Mouse (Mus musculus) CD8-positive naive resting alpha-beta T cell, adult 2 months (primary cell): ENCODE data around the gene Ptch1.

ENCODE experiments used
- DNase-seq, 2 experiments: peaks; one replicate each; pipeline ENCODE4 v3.0.0; 2022; ENCODE audit warnings: low read depth in 2 of 2, low spot score in 2 of 2

The Ptch1 gene

DNA sequence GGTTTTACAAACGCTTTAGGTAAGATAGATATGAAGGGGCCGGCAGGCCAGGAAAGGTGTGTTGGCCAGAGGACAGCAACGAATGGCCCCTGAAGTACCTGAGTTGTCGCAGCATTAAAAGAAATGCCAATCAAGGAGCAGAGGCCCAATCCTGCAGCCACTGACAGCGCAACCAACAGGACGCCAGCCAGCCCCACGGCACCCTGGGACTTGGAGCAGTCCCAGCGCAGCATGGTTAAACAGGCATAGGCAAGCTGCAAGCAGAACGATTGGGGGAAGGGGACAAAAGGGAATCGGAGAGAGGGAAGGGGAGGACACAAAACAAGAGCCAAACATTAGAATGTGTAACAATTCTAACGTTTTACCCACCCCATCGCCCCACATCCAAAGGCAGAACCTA is 32.8 kb downstream of the Ptch1 start:
- no peak for DNase-seq

DNA sequence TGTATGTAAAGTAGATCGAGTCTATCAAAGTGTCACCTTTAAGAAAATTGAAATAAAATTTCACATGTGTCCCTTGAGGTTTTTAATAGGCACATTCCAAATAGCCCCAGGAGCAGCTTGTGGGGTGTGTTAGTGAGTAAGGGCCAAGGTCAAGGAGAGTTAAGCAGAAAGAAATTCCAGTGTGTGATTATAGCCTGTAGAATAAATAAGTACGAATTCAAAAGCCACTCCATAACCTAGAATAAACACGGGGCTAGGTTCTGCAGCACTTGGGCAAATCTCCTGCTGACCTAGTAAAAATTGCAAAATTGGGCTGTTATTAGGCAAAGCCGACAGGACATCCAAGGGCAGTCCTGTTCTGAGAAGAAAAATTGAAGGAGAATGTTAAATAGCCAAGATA is 38.4 kb downstream of the Ptch1 start:
- no peak for DNase-seq

- DNase-seq, result no peak
These were observed 42.5 kb downstream of the Ptch1 start for GRCm38 (mm10) chr13:63530857-63531256.

- no peak for DNase-seq
These were observed 43.0 kb downstream of the Ptch1 start for GRCm38 (mm10) chr13:63530371-63530764.

- no peak for DNase-seq
These were observed 43.6 kb downstream of the Ptch1 start for GRCm38 (mm10) chr13:63529602-63530370.

DNA sequence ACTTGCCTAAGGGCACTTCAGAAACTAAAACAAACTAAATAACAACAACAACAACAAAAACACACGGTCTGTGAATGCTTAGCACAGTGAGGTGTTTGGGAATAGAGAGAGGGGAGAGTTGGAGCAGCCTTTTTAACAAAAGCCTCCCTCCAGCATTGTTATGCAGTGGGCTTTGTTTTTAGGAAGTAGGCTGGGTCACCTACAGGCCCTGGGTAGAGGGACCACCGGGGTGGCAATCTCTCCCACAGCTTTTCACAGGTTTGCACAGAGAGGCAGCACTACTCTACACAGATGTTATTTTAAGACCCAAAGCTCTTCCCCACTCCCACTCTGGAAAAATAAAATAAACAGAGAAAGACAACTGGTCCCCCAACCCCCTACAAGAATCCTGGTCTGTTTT is 44.5 kb downstream of the Ptch1 start:
- DNase-seq, result no peak

DNA sequence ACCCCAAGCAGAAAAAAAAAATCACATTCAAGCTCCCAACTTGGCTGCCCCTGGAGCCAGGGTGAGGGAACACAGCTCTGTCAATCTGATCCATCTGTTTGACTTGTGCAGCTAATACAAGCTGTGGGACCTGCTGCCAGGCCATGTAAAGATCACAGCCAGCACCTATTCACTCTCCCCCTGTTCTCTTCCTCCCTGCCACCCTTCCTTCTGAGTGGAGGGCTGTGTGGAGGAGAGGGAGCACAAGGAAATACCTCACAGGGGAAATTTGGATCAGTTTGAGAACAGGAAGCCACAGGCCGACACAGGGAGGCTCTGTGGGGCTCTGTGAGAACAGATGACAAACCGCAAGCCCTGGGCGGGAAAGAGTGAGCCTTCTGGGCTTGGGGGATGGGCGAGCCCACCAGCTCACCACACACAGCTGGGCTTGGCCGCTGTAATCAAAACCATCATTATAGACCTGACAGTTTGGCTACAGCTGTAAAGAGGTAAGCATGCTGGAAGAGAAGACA is 45.2 kb downstream of the Ptch1 start:
- peak; percentile 34 to 48 for DNase-seq

DNA sequence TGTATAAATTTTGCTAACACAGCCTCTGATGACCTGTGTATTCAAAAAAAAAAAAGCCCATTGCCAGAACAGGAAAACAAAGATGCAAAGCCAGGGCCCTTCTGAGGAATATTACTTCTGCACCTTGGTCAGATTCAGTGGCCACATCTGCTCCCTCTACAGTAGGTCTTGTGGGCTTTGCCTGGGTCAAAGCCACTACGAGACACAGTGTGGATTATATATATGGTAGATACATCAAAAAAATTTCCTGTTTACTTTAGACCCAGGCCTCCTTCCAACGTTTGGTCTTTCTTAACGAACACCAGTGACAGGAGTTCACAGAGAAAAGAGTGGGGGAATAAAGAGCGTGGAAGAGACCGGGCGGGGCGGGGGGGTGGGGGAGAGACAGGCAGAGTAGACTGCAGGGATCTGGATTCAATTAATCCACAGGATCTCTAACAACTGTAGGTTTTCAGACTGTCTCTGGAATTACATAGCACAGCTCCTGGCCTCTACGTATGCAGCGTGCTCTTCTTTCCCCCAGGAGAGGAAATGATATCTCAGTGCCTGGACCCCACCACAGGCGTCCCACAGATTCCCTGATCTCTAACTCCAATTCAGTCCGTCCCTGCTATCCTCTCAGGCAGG is 47.7 kb downstream of the Ptch1 start:
- no peak for DNase-seq

GRCm38 (mm10) chr13:63524608-63525570 is 48.5 kb downstream of the Ptch1 start:
- no peak for DNase-seq

DNA sequence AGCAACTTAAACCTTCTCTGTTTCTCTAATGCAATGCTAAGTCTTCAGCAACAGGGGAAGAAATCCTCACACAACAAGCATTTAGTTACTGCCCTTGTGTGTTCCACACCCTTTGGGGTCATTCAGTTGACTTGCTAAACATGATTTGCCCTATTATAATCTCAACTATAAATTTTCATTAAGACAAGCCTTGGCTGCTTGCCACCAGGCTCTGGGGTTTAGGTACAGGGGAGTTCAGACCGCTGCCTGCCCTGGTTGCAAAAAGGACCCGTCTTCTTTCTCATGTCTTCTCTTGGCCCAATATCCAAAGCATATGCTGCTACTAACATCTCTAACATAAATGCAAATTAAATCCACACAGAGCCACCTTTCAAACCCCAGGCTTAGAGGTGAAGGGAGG is 49.3 kb downstream of the Ptch1 start:
- DNase-seq, result no peak

DNA sequence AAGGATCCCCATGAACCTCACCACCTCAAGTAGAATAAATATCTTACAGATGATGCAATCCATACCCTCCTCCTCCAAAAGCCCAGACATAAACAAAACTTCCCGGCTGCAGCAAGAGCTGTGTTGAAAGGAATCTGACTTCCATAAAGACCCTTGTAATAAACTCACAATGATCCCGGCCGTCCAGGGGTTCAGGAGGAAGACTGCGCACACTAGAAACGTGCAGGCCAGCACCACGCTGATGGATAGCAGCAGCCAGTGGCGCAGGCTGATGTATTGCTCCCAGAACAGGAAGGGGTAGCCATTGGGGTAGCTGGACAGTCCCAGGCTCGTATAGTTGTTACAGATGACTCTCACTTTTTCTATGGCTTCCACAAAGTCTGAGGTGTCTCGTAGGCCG is 50.6 kb downstream of the Ptch1 start:
- no peak for DNase-seq

- DNase-seq, result no peak
These were observed 53.3 kb downstream of the Ptch1 start for GRCm38 (mm10) chr13:63520110-63520509.

- no peak for DNase-seq
These were observed 56.9 kb downstream of the Ptch1 start for GRCm38 (mm10) chr13:63516535-63516934.

DNA sequence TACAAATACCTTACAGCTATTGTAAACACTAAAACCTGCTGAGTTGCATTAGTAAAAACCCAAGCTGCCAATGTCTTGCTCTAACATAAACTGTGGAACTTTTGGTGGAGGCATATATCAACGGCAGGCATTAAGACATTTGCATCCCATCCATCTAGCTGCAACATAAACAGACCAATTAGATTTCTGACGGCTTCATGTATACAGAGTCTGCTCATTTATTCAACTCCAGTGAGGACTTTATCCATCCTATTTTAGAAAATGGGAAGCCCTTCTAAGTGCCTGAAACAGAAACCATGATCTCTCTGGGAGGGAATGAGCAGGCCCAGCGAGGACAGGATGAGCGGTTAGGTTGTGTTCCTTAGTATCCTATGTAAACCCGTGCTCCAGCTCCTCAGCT is 57.9 kb downstream of the Ptch1 start:
- DNase-seq, result no peak

DNA sequence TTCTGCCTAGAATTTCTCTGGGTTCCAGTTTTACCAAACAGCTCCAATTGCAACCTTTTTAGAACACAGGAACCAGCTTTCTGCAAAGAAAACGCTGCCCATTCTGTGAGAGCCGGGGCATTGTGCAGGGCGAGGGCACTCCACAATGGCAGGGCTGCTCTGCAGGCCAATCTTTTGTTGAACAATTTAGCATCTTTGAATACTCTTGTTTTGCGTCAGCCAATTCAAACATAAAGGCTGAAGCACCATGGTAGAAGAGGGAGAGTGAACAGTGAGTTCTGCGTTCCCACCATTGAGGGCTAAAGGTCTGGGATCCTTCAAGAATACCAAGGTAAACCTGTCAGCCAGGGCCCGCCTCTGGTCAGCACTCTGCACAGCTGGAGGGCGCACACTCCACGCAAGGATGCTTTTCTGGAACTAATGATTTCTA is 58.5 kb downstream of the Ptch1 start:
- no peak for DNase-seq

- no peak for DNase-seq
These were observed 59.9 kb downstream of the Ptch1 start for GRCm38 (mm10) chr13:63513374-63514098.

DNA sequence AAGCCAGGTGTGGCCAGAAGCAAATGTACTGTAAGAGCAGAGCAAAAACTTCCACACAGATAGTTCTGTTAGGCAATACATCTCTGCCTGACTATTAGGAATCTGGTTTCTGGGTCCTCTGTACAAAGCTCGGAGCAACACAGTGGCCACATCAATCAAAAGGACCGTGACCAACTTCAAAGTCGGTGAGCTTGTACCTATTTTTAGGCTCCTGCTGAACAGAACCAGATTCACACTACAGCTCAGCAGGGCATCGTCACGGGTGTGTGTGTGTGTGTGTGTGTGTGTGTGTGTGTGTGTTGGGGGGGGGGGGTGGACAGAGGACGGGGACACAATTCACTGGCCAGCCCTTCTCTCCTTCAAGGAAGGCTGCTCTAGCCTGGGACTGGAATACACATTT is 61.0 kb downstream of the Ptch1 start:
- no peak for DNase-seq

DNA sequence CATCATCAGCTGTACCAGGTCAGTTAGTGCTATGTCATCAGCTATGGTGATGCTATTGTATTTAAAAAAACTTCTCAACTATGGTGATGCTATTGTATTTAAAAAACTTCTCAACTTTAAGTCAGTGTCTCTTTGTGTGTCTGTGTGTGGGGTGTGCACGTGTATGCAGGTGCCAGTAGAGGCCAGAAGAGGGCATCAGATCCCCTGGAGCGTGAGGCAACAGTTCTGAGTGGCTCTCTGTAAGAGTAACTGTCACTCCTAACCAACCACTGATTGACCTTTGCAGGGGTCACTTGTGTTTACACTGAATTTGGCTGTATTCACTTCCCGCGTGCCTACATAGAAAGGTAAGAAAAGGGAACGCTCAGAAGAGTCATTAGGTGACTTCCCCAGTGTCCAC is 65.6 kb downstream of the Ptch1 start:
- DNase-seq, result no peak

DNA sequence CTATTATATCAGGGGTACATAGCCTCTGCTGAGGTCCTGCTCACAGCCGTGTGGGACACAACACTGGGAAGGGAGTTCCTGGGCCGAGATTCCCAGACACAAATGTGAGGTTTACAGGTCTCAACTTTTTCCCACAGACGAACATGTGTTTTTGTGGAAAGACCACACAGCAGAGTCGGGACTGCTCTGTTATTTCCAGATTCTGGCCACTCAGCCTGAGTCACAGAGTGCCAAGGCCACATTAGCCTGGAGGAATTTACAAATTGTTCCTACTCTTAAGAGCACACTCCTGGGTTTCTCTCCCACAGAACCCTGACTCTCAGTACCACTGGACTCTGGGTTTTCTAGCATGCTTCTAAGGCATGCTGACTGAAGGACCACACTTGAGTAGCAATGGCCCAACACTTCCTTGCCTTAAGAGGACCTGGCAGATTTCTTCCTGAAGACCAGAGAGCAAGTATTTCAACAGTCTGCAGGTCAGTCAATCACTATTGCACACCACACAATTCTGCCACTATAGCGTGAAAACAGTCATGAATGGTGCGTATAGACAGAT is 66.3 kb downstream of the Ptch1 start:
- DNase-seq, result no peak

DNA sequence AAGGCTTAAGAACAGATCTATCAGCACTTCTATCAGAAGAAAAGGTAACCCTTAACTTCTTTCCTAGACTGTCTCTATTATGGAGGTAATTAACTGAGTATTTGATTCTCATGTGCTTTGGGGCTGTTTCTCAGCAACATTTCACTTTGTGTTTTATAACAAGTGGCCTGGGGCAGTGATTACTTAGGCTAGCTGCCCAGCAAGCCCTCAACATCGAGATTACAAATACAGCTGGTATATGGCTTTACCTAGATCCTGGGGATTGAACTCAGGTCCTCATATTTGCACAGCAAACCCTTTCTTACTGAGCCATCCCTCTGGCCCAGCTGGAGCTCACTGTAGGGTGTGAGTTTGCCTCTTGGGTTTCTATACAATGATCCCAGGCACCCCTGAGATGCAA is 67.0 kb downstream of the Ptch1 start:
- DNase-seq, result no peak

DNA sequence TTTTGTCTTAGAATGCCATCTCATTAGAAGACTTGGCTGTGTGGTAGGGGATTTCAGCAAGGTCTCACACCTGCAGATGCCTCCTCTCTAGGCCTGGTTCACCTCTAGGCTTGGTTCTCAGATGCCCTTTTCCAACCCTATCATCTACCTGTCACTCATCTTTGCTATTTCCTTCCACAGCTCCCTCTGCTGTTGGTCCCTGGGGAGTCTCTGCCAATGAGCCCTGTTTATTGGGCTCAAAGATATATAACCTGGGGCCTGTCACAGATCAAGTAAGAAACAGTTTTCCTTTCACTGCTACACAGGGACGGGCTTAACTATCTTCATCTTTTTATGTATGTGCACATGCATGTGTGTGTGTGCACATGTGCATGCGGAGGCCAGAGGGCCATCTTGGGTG is 71.0 kb downstream of the Ptch1 start:
- no peak for DNase-seq
